Mouse (Mus musculus) neural tube, embryonic 11.5 days (tissue): ENCODE results near the gene Cd28. TPM values are rescaled to one million over a fixed set of nuclear protein-coding genes. Genes with fewer than 3 reads are reported as not detected.

ENCODE experiments used
- ATAC-seq: fragments of 200-750 bp; cut with Nextera tagmentation; 2 replicates; pipeline ENCODE4 v1.8.0; 2017; ENCODE audit warnings: moderate number of reproducible peaks, mild to moderate bottlenecking, moderate TSS enrichment, moderate library complexity; ENCODE audit not compliant: insufficient read depth, low FRiP score, low TSS enrichment
- DNase-seq: peaks from one replicate; pipeline ENCODE4 v3.0.0-alpha.2; 2015; ENCODE audit warnings: low spot score
- H3K27ac ChIP-seq: fragments of 300-500 bp; sonication (generic); 2 replicates; pipeline ENCODE4 v1.5.1; 2014; ENCODE audit warnings: low read depth, mild to moderate bottlenecking, low read length
- H3K27me3 ChIP-seq: fragments of 300-500 bp; sonication (generic); 2 replicates; pipeline ENCODE4 v1.6.1; 2014; ENCODE audit warnings: mild to moderate bottlenecking, low read length, mixed read lengths; ENCODE audit not compliant: control insufficient read depth, insufficient read depth
- H3K36me3 ChIP-seq: fragments of 300-500 bp; sonication (generic); 2 replicates; pipeline ENCODE4 v1.6.1; 2014; ENCODE audit warnings: mild to moderate bottlenecking, low read length, moderate library complexity, mixed read lengths; ENCODE audit not compliant: control insufficient read depth, insufficient read depth
- H3K4me1 ChIP-seq: fragments of 300-500 bp; sonication (generic); 2 replicates; pipeline ENCODE4 v1.6.1; 2014; ENCODE audit warnings: low read length, mixed read lengths; ENCODE audit not compliant: control insufficient read depth, insufficient read depth
- H3K4me2 ChIP-seq: fragments of 300-500 bp; sonication (generic); 2 replicates; pipeline ENCODE4 v1.6.1; 2014; ENCODE audit warnings: low read depth, mild to moderate bottlenecking, moderate library complexity
- H3K4me3 ChIP-seq: fragments of 300-500 bp; sonication (generic); 2 replicates; pipeline ENCODE4 v1.5.1; 2014; ENCODE audit warnings: low read depth, low read length
- H3K9ac ChIP-seq: fragments of 300-500 bp; sonication (generic); 2 replicates; pipeline ENCODE4 v1.6.1; 2014; ENCODE audit warnings: mild to moderate bottlenecking, low read length
- H3K9me3 ChIP-seq: fragments of 300-500 bp; sonication (generic); 2 replicates; pipeline ENCODE4 v1.6.1; 2016; ENCODE audit warnings: low read length; ENCODE audit not compliant: control insufficient read depth
- WGBS: fragments of 180-500 bp; shearing (Covaris S2); extraction: QIAGEN DNeasy Blood & Tissue Kit; methylation state at CpG from one replicate; pipeline ENCODE4 v1.1.7; 2014; 5-methylcytosine and 5-hydroxymethylcytosine counted together
- polyA plus RNA-seq: library from polyadenylated mRNA; unstranded; fragments of >200 nt; fragmentation: Nextera tagmentation; extraction: Ambion mirVana; gene quantifications from 2 replicates; pipeline ENCODE4 v1.2.1, GENCODE M21; 2014

Cd28 gene
- polyA plus RNA-seq: 0.14 and 0.15 TPM in 2 replicates

- no peaks in the 10 kb centered on the region for H3K4me1 ChIP-seq
- DNase-seq (no peak), ATAC-seq (no peak)
- WGBS: 89% methylated on average over 5 of the region's 5 CpGs
- no peak within 1 kb of the TSS for H3K9ac ChIP-seq
- H3K4me2 ChIP-seq: no peak within 1 kb of the TSS
- H3K9me3 ChIP-seq: no peaks in the 10 kb centered on the region
- no peaks in the 10 kb centered on the region for H3K36me3 ChIP-seq
- no peak within 1 kb of the TSS for H3K27ac ChIP-seq
- H3K27me3 ChIP-seq: no peaks in the 10 kb centered on the region
- H3K4me3 ChIP-seq: no peak within 1 kb of the TSS
Observed at GRCm38 (mm10) chr1:60716567-60716966, at the start of gene Cd28. Gene Cd28 (plus strand): TSS chr1:60716800.

GRCm38 (mm10) chr1:60667873-60668616, 48.6 kb upstream of the Cd28 start:
- ATAC-seq (no peak), DNase-seq (peak; percentile 13)
- 61% methylated on average over 17 of the region's 17 CpGs for WGBS
- Histone ChIP-seq H3K9me3 (no peaks in the 10 kb centered on the region), H3K4me3 (no peak overlapping the region), H3K27ac (no peak overlapping the region), H3K4me2 (no peak overlapping the region), H3K9ac (no peak overlapping the region), H3K4me1 (no peaks in the 10 kb centered on the region), H3K27me3 (no peaks in the 10 kb centered on the region), H3K36me3 (no peaks in the 10 kb centered on the region)

- 83% methylated on average over 9 of the region's 9 CpGs for WGBS
- no peak for ATAC-seq
- no peak overlapping the region for H3K4me2 ChIP-seq
- no peak for DNase-seq
- H3K36me3 ChIP-seq: no peaks in the 10 kb centered on the region
- H3K4me1 ChIP-seq: no peaks in the 10 kb centered on the region
- no peak overlapping the region for H3K27ac ChIP-seq
- H3K9me3 ChIP-seq: no peaks in the 10 kb centered on the region
- H3K27me3 ChIP-seq: no peaks in the 10 kb centered on the region
- no peak overlapping the region for H3K9ac ChIP-seq
- H3K4me3 ChIP-seq: no peak overlapping the region
Observed at GRCm38 (mm10) chr1:60669048-60669447, 47.6 kb upstream of the Cd28 start.

GRCm38 (mm10) chr1:60669664-60670063, 46.9 kb upstream of the Cd28 start:
- no peak for ATAC-seq
- no peak overlapping the region for H3K4me2 ChIP-seq
- no peaks in the 10 kb centered on the region for H3K27me3 ChIP-seq
- no peak overlapping the region for H3K4me3 ChIP-seq
- no peak overlapping the region for H3K9ac ChIP-seq
- DNase-seq: no peak
- no peaks in the 10 kb centered on the region for H3K4me1 ChIP-seq
- WGBS: 95% methylated on average over 2 of the region's 2 CpGs
- no peak overlapping the region for H3K27ac ChIP-seq
- no peaks in the 10 kb centered on the region for H3K9me3 ChIP-seq
- H3K36me3 ChIP-seq: no peaks in the 10 kb centered on the region

GRCm38 (mm10) chr1:60670172-60670571, 46.4 kb upstream of the Cd28 start:
- WGBS: 87% methylated on average over 5 of the region's 5 CpGs
- no peaks in the 10 kb centered on the region for H3K4me1 ChIP-seq
- no peak for DNase-seq
- H3K27me3 ChIP-seq: no peaks in the 10 kb centered on the region
- H3K4me3 ChIP-seq: no peak overlapping the region
- H3K27ac ChIP-seq: no peak overlapping the region
- H3K4me2 ChIP-seq: no peak overlapping the region
- ATAC-seq: no peak
- no peaks in the 10 kb centered on the region for H3K9me3 ChIP-seq
- H3K9ac ChIP-seq: no peak overlapping the region
- no peaks in the 10 kb centered on the region for H3K36me3 ChIP-seq

GRCm38 (mm10) chr1:60683766-60684165, 32.8 kb upstream of the Cd28 start:
- 84% methylated on average over 4 of the region's 4 CpGs for WGBS
- Histone ChIP-seq H3K27ac (no peak overlapping the region), H3K4me2 (no peak overlapping the region), H3K9me3 (no peaks in the 10 kb centered on the region), H3K4me1 (no peaks in the 10 kb centered on the region), H3K9ac (no peak overlapping the region), H3K4me3 (no peak overlapping the region), H3K36me3 (no peaks in the 10 kb centered on the region), H3K27me3 (no peaks in the 10 kb centered on the region)
- ATAC-seq (no peak), DNase-seq (no peak)

GRCm38 (mm10) chr1:60696115-60696895, 20.3 kb upstream of the Cd28 start:
- H3K4me3 ChIP-seq: no peak overlapping the region
- H3K27ac ChIP-seq: no peak overlapping the region
- ATAC-seq: no peak
- H3K4me1 ChIP-seq: no peaks in the 10 kb centered on the region
- H3K4me2 ChIP-seq: no peak overlapping the region
- no peaks in the 10 kb centered on the region for H3K27me3 ChIP-seq
- no peak overlapping the region for H3K9ac ChIP-seq
- DNase-seq: no peak
- WGBS: 87% methylated on average over 3 of the region's 3 CpGs
- no peaks in the 10 kb centered on the region for H3K36me3 ChIP-seq
- no peaks in the 10 kb centered on the region for H3K9me3 ChIP-seq

- no peaks in the 10 kb centered on the region for H3K27me3 ChIP-seq
- ATAC-seq: no peak
- H3K4me1 ChIP-seq: no peaks in the 10 kb centered on the region
- no peak for DNase-seq
- no peaks in the 10 kb centered on the region for H3K36me3 ChIP-seq
- H3K27ac ChIP-seq: no peak overlapping the region
- H3K4me2 ChIP-seq: no peak overlapping the region
- no peaks in the 10 kb centered on the region for H3K9me3 ChIP-seq
- H3K4me3 ChIP-seq: no peak overlapping the region
- 48% methylated on average over 2 of the region's 2 CpGs for WGBS
- H3K9ac ChIP-seq: no peak overlapping the region
Observed at GRCm38 (mm10) chr1:60702641-60703040, 14.0 kb upstream of the Cd28 start.

GRCm38 (mm10) chr1:60713238-60713637, 3.4 kb upstream of the Cd28 start:
- no peaks in the 10 kb centered on the region for H3K4me1 ChIP-seq
- no peak overlapping the region for H3K9ac ChIP-seq
- no peak overlapping the region for H3K4me2 ChIP-seq
- no peak for ATAC-seq
- no peaks in the 10 kb centered on the region for H3K27me3 ChIP-seq
- H3K9me3 ChIP-seq: no peaks in the 10 kb centered on the region
- no peak overlapping the region for H3K4me3 ChIP-seq
- no peak overlapping the region for H3K27ac ChIP-seq
- no peak for DNase-seq
- H3K36me3 ChIP-seq: no peaks in the 10 kb centered on the region
- 92% methylated on average over 3 of the region's 3 CpGs for WGBS
